7 mouse cellular contexts compared by ENCODE assay signal in genomic region chr2:25429435-25430180, GRCm38 (mm10). TPM values are rescaled to one million over a fixed set of nuclear protein-coding genes. Genes with fewer than 3 reads are reported as not detected.
A peak's percentile ranks its signal among the peaks of the same experiment; 100 is the strongest.
DNase-seq lines count a peak whose midpoint lies in the region; ATAC-seq and TF ChIP-seq lines count a peak whose summit lies in the region.

No protein-coding gene starts in this region.

- no peak for ATAC-seq in forebrain, embryonic 16.5 days
- no peak for ATAC-seq in neural tube, embryonic 13.5 days (ENCODE audit: low read depth)

- H3K9ac ChIP-seq in forebrain, embryonic 16.5 days (replicated peaks; ENCODE audit: low read depth, low read length), result peak overlapping the region; percentile 91
- peak overlapping the region; percentile 86 for H3K9ac ChIP-seq in neural tube, embryonic 13.5 days

- no peak for TF ChIP-seq CTCF in E14TG2a.4 (conservative IDR thresholded peaks at IDR 0.05; ENCODE audit: low read length)

- WGBS in forebrain, embryonic 16.5 days, result 57% methylated on average over 5 of the region's 5 CpGs
- WGBS in neural tube, embryonic 13.5 days, result 70% methylated on average over 5 of the region's 5 CpGs

- H3K4me3 ChIP-seq in E14TG2a.4 (replicated peaks; ENCODE audit: low read length), result peak overlapping the region; percentile 91
- peak overlapping the region; percentile 64 for H3K4me3 ChIP-seq in forebrain, embryonic 16.5 days (replicated peaks; ENCODE audit: low read length)
- H3K4me3 ChIP-seq in neural tube, embryonic 13.5 days, result peak overlapping the region; percentile 66

- no peak overlapping the region for H3K27ac ChIP-seq in forebrain, embryonic 16.5 days (ENCODE audit: low read length)
- no peak overlapping the region for H3K27ac ChIP-seq in neural tube, embryonic 13.5 days (replicated peaks)

- no peaks in the 10 kb centered on the region for H3K36me3 ChIP-seq in E14TG2a.4 (ENCODE audit: insufficient read depth, low read length)
- H3K36me3 ChIP-seq in forebrain, embryonic 16.5 days (ENCODE audit: control insufficient read depth, insufficient read depth), result no peaks in the 10 kb centered on the region; the same call in 1 of the 2 replicates
- peaks cover 20% of the 10 kb centered on the region for H3K36me3 ChIP-seq in neural tube, embryonic 13.5 days

- peak overlapping the region; percentile 67 for H3K4me2 ChIP-seq in forebrain, embryonic 16.5 days (ENCODE audit: low read length)
- peak overlapping the region; percentile 74 for H3K4me2 ChIP-seq in neural tube, embryonic 13.5 days

- H3K27me3 ChIP-seq in E14TG2a.4 (ENCODE audit: insufficient read depth, low read length), result peaks cover 59% of the 10 kb centered on the region
- H3K27me3 ChIP-seq in forebrain, embryonic 16.5 days (replicated peaks; ENCODE audit: control insufficient read depth, insufficient read depth, low read length), result no peaks in the 10 kb centered on the region; the same call in 1 of the 2 replicates
- H3K27me3 ChIP-seq in neural tube, embryonic 13.5 days, result peaks cover 21% of the 10 kb centered on the region

- no peaks in the 10 kb centered on the region for H3K9me3 ChIP-seq in E14TG2a.4 (ENCODE audit: low read length)
- no peaks in the 10 kb centered on the region for H3K9me3 ChIP-seq in forebrain, embryonic 16.5 days (ENCODE audit: control insufficient read depth, low read length)
- no peaks in the 10 kb centered on the region for H3K9me3 ChIP-seq in neural tube, embryonic 13.5 days

- DNase-seq in Muller cell, postnatal 12 days (ENCODE audit: inconsistent ontology term), result peak; percentile 28
- DNase-seq in kidney, postnatal 14 days, result peak; percentile 52
- DNase-seq in retina, embryonic 14.5 days (ENCODE audit: low spot score), result no peak
- no peak for DNase-seq in layer of hippocampus, adult 9-10 months (ENCODE audit: low spot score)

- peaks cover 35% of the 10 kb centered on the region for H3K4me1 ChIP-seq in E14TG2a.4 (replicated peaks; ENCODE audit: low read depth, low read length)
- peaks cover 25% of the 10 kb centered on the region for H3K4me1 ChIP-seq in forebrain, embryonic 16.5 days (replicated peaks; ENCODE audit: control insufficient read depth, insufficient read depth, low read length)
- peaks cover 36% of the 10 kb centered on the region for H3K4me1 ChIP-seq in neural tube, embryonic 13.5 days (replicated peaks)

RNA-seq across cellular contexts. Expression of gene Abca2, which starts 1.1 kb away (rescaled TPM):
- 12.2 and 14.9 TPM in 2 replicates for polyA plus RNA-seq in forebrain, embryonic 16.5 days (2015; fragmentation: Nextera tagmentation; extraction: Ambion mirVana)
- polyA plus RNA-seq in neural tube, embryonic 13.5 days (2015; fragmentation: Nextera tagmentation; extraction: Ambion mirVana), result 9.8 and 10.2 TPM in 2 replicates

RNA-seq across cellular contexts. Expression of gene Fut7, which starts 6.5 kb away (rescaled TPM):
- polyA plus RNA-seq in forebrain, embryonic 16.5 days (2015; fragmentation: Nextera tagmentation; extraction: Ambion mirVana), result 0.31 TPM in 1 of 2 replicates, not detected in the other
- polyA plus RNA-seq in neural tube, embryonic 13.5 days (2015; fragmentation: Nextera tagmentation; extraction: Ambion mirVana), result 0.18 TPM in 1 of 2 replicates, not detected in the other

RNA-seq across cellular contexts. Expression of gene Clic3, which starts 27.0 kb away (rescaled TPM):
- 2.4 and 4.6 TPM in 2 replicates for polyA plus RNA-seq in forebrain, embryonic 16.5 days (2015; fragmentation: Nextera tagmentation; extraction: Ambion mirVana)
- polyA plus RNA-seq in neural tube, embryonic 13.5 days (2015; fragmentation: Nextera tagmentation; extraction: Ambion mirVana), result 2.8 and 3.2 TPM in 2 replicates

RNA-seq across cellular contexts. Expression of gene Npdc1, which starts 30.5 kb away (rescaled TPM):
- 384 and 515 TPM in 2 replicates for polyA plus RNA-seq in forebrain, embryonic 16.5 days (2015; fragmentation: Nextera tagmentation; extraction: Ambion mirVana)
- polyA plus RNA-seq in neural tube, embryonic 13.5 days (2015; fragmentation: Nextera tagmentation; extraction: Ambion mirVana), result 359 and 403 TPM in 2 replicates

RNA-seq across cellular contexts. Expression of gene Paxx, which starts 31.3 kb away (rescaled TPM):
- polyA plus RNA-seq in forebrain, embryonic 16.5 days (2015; fragmentation: Nextera tagmentation; extraction: Ambion mirVana), result 89.2 and 108 TPM in 2 replicates
- 85.1 and 97.1 TPM in 2 replicates for polyA plus RNA-seq in neural tube, embryonic 13.5 days (2015; fragmentation: Nextera tagmentation; extraction: Ambion mirVana)

Comparison
In these comparisons a context has a peak if more than half of its experiments do, and no peak if none do; other contexts are left out.
1. DNase-seq: peak in Muller cell, postnatal 12 days (single experiment) and kidney, postnatal 14 days (single experiment); none in retina, embryonic 14.5 days (single experiment) and layer of hippocampus, adult 9-10 months (single experiment).
2. Peak in every context shown above with its lines, with median percentiles within 50 percentile points of each other: H3K4me3 ChIP-seq.